Mouse (Mus musculus) left cerebral cortex, postnatal 10 days (tissue): ENCODE measurements at regions not wholly inside any gene's neighbourhood (a gene's known extent, or its start where the extent isn't known, plus 50 kb on each side); places are given as distances from the start of the nearest gene placed in this dataset.

ENCODE experiments used
- DNase-seq, 2 experiments: peaks; one replicate each; pipeline ENCODE4 v3.0.0; 2021 to 2022; ENCODE audit warnings: low spot score in 2 of 2, mixed read lengths in 1 of 2; ENCODE audit errors: extremely low spot score in 1 of 2
- intact Hi-C: fragments of 180-260 bp; cut with DNase I; formaldehyde crosslinking; loops from one replicate; pipeline ENCODE4 v1.15.1; 2025

DNA sequence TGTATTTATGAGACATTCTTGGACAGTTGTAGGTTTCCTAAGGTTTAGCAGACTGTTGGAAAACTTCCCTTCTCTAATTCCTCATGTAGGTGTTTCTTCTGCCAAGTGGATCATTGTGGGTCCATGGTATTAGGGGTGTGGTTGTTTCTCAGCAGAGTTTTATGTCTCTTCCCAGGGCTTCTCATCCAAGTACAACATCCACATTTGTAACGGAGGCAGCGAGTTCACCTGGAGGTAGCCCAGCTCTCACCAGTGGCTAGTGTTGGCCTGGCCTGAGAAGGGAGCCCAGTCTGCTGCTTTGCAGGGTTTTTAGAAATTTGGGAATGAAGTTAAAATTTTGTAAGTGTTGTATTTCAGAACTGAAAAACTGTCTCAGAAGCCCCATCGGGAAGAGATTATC lies 122.4 kb downstream of the Wnt5a start:
- intact Hi-C loops = no loop called here
- no peak for DNase-seq

DNA sequence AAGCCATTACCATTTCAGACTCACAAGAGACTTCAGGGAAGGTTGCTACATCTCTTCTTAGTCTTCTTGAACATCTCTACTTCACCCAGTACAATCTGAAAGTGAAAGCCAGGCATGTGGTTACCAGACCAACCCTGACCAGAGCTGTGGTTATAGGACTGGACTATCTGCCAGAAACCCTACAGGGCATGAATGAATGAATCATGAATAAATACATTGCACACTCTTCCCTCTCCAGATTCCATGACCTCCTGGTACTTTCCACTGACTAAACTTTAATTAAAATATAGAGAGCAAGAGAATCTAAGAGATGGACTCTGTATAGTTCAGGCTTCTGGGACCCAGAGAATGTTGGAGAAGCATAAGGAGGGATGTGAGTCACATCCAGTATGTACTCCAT lies 130.6 kb downstream of the Wnt5a start:
- no peak for DNase-seq
- intact Hi-C loops = no loop called here

DNA sequence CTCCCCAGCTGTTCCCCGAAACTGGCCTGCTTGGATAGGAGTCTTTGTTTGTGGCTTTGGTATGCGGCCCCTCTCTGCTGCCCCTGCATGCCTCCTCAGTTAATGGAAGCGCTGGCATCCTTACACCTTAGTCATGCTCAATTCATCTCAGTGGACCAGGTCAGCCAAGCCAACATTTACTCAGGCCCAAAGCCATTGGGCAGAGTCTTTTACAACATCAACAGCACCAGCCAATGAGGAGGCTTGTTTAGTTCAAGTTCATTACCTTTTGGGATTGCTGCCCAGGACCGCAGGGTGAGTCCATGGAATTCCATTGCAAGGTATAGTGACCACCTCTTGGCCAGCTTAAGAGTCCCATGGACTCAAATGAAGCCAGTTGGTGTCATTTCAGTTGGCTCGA lies 134.5 kb downstream of the Wnt5a start:
- no peak for DNase-seq
- intact Hi-C loops = no loop called here

- intact Hi-C loops = no loop called here
- DNase-seq = no peak
Measured at GRCm38 (mm10) chr14:28645807-28646206, 141.3 kb downstream of the Wnt5a start.

GRCm38 (mm10) chr14:28649411-28649810 lies 144.9 kb downstream of the Wnt5a start:
- DNase-seq = no peak
- intact Hi-C loops = no loop called here

GRCm38 (mm10) chr14:28653059-28653930 lies 148.7 kb downstream of the Wnt5a start:
- intact Hi-C loops = no loop called here
- no peak for DNase-seq

DNA sequence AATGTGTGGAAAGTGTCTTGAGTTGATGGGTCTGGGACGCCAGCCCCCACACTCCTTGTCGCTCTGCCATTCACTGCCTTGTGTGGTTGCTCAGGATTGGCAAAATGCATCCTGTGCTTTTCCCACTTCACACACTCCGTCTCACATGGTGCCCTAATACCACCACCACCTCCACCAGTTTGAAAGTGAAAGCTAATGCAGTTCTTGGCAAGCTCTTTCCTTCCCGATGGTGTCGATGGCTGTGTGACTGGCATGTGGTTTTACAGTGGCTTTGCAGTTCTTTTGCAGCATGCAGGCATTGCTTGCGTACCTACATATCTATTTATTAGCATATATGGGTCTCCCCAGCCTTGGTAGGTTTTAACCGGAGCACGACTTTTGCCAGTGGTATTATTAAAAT lies 152.7 kb downstream of the Wnt5a start:
- intact Hi-C loops = no loop called here
- DNase-seq = no peak

- no peak for DNase-seq
- intact Hi-C loops = no loop called here
Measured at GRCm38 (mm10) chr14:28660872-28661588, 156.5 kb downstream of the Wnt5a start.

- intact Hi-C loops = no loop called here
- DNase-seq = no peak
Measured at GRCm38 (mm10) chr14:28663316-28663715, 158.8 kb downstream of the Wnt5a start.

- DNase-seq = no peak
- intact Hi-C loops = no loop called here
Measured at GRCm38 (mm10) chr14:28664121-28664520, 159.6 kb downstream of the Wnt5a start.

DNA sequence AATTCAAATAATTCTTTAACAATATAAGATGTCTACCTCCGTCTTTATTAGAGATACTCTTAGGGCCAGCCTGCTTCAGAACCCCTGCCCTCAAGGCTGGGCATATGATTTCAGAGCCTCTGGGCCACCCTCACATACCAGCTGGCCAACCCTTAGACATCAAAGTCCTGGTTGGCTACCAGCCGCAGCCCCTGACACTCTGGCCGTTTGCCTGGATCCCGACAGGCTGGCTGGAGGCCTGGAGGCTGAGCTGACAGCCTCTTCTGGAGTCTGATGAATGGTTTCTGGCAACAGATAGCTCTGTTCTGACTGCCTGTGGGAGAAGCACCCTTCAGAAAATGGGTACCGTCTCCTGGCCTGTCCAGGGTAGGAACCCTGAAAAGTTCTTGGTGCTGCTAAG lies 170.9 kb downstream of the Wnt5a start:
- peak; percentile 45 to 46 for DNase-seq
- intact Hi-C loops = no loop called here

GRCm38 (mm10) chr14:28699780-28700179 lies 195.2 kb downstream of the Wnt5a start:
- intact Hi-C loops = no loop called here
- peak; percentile 17 to 18 for DNase-seq

DNA sequence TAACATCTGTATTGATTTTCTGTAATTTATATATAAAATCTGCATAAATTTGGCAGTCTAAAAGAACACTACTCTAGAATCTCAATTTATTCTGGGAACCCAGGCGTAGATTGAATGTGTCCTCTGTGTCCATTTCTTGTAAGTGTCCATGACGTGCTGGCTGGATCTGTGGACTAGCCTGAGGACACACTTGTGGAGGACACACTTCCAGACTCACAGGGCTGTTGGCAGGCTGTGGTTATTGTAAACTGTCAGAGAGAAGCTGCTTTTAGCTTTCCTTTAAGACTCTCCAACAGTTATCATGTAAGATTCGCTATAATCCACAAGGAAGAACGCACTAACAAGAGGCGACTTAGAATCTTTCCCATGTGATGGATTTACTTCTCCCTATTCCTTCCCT lies 200.2 kb downstream of the Wnt5a start:
- DNase-seq = no peak
- intact Hi-C loops = no loop called here

GRCm38 (mm10) chr14:28714598-28714997 lies 210.0 kb downstream of the Wnt5a start:
- intact Hi-C loops = no loop called here
- no peak for DNase-seq

- no peak for DNase-seq
- intact Hi-C loops = no loop called here
Measured at GRCm38 (mm10) chr14:28720545-28720944, 216.0 kb downstream of the Wnt5a start.

DNA sequence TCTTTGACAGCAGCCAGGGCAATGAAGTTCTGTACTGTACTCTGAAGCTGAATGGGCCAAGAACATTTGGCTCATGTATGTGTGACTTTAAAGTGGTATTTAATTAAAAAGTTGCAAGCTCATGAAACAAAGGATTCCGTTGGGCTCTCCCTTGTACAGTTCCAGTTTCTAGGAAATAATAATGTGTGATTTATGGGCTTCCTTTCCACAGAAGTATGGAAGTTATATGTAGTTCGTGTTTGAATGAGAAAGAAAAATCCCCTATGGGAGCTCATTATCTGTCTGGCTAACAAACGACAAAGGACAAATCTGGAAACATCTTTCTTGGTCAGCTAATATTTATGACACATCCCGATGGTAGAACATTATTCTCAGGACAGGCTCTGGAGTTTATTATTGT lies 221.1 kb downstream of the Wnt5a start:
- no peak for DNase-seq
- intact Hi-C loops = no loop called here

- intact Hi-C loops = no loop called here
- DNase-seq = no peak
Measured at GRCm38 (mm10) chr14:28733496-28733895, 228.9 kb downstream of the Wnt5a start.

GRCm38 (mm10) chr14:28735446-28735845 lies 230.9 kb downstream of the Wnt5a start:
- intact Hi-C loops = no loop called here
- DNase-seq = no peak

DNA sequence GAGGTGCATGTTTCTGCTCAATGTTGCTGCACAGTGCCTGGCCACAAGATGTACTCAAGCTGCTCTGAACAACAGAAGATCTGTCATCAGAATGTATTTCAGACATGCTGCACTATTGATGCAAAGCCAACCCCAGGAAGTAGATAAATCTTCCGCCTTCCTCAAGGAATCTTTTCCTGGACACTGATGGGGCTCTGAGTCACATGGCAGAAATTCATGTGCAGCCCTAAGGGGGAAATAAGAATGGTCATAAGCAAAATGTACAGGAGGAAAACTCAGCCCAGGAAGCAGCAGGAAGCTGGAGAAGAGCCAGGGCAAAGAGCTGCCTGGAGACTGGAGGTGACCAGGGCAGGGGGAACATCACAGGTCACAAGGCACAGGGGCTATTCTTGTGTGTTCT lies 235.5 kb downstream of the Wnt5a start:
- DNase-seq = no peak

DNA sequence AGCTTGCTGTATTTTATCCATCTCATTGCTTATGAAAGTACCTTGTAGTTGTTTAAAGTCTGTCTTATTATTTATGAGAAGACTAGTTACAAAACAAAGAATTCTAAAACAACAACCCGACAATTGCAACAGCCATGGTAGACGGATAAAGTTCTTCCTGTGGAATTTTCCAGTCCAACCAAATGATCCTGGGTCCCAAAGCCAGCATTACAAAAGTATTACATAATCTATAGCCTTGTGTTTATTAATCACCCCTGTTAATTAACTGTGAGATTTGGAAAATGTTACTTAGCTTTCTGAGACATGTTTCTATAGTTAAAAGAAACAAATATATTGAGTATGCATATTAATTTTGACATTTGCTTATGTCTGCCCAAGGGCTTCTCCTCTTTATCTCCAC lies 236.9 kb downstream of the Wnt5a start:
- intact Hi-C loops = no loop called here
- DNase-seq = no peak

More for the DNA sequence above, 235.5 kb downstream of the Wnt5a start:
- intact Hi-C loops = no loop called here
